Mouse (Mus musculus) CD4-positive, CD25-positive, alpha-beta regulatory T cell (primary cell): ENCODE measurements around the gene 2410004B18Rik. TPM values are rescaled to one million over a fixed set of nuclear protein-coding genes. Genes with fewer than 3 reads are reported as not detected.

Experiments used
- polyA plus RNA-seq: library from polyadenylated mRNA; unstranded; fragments of 100-300 nt; shearing (Covaris generic); gene quantifications from one replicate; pipeline ENCODE4 v1.2.1, GENCODE M21; 2017

The 2410004B18Rik gene
- polyA plus RNA-seq: 62.8 TPM

GRCm38 (mm10) chr3:145937505-145938404 is at the start of gene 2410004B18Rik:
Gene 2410004B18Rik (plus strand): TSS chr3:145938014.

GRCm38 (mm10) chr3:145922019-145922854 is 15.6 kb upstream of the 2410004B18Rik start, which contains the start of gene Bcl10:
Gene Bcl10 (plus strand): TSS chr3:145922804.

GRCm38 (mm10) chr3:145987268-145987969 is 49.6 kb downstream of the 2410004B18Rik start, which contains the start of gene Syde2:
Gene Syde2 (plus strand): TSS chr3:145987870.

Other genes with a start within 250 kb of the 2410004B18Rik start
- gene Ddah1, start 179.3 kb upstream of the 2410004B18Rik start, polyA plus RNA-seq: 0.14 TPM
- 88.0 TPM for gene Bcl10, start 15.2 kb upstream of the 2410004B18Rik start, polyA plus RNA-seq
- 0.32 TPM for gene Syde2, start 49.9 kb downstream of the 2410004B18Rik start, polyA plus RNA-seq
- gene Wdr63, start 170.1 kb downstream of the 2410004B18Rik start, polyA plus RNA-seq: not detected
- 6.7 TPM for gene Mcoln3, start 179.4 kb downstream of the 2410004B18Rik start, polyA plus RNA-seq
- gene Mcoln2, start 211.8 kb downstream of the 2410004B18Rik start, polyA plus RNA-seq: 0.80 TPM